Mouse (Mus musculus) adrenal gland, adult (tissue): ENCODE data around the gene Zfp747.
A peak's percentile ranks its signal among the peaks of the same experiment; 100 is the strongest.

Experiments used
- DNase-seq, 2 experiments: peaks; one replicate each; pipeline ENCODE4 v3.0.0; 2022 to 2023; ENCODE audit warnings: low spot score in 1 of 2; ENCODE audit not compliant: inconsistent age in 2 of 2

Gene Zfp747

DNA sequence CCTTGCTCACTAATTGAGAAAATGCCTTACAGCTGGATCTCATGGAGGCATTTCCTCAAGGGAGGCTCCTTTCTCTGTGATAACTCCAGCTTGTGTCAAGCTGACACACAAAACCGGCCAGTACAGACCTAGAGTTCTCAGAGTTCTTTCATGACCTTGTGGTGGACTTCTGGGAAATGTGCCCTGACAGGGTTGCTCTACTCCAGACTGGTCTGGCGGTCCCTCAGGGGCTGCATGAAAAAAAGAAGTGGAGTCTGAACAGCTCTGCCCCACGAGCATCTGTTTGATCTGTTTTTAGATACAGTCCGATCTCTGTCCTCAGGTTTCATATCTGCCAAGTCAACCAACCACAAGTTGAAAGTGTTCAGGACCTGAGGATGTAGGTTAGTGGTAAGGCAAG is 38.2 kb downstream of the Zfp747 start:
- DNase-seq, result peak in 1 of 2 experiments; percentile 40

DNA sequence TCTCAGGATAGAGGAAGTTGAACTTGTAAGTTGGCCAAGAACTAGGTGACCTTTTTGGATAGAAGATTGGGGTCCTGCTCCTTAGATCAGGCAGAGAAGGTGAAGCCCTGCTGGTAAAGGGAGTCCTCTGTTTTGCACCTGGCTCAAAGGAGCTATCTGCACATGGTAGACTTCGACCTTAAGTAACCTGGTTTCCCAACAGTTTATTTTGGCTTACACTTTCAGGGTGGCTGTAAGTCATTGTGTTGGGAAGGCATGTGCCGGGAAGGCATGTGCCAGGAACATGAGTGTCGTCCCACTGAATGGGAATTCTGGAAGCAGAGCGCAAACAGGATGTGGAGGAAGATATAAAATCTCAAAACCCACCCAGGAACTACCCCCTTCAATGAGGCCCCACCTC is 40.2 kb downstream of the Zfp747 start:
- no peak for DNase-seq

GRCm38 (mm10) chr7:127333240-127333639 is 42.6 kb downstream of the Zfp747 start:
- DNase-seq, result no peak

DNA sequence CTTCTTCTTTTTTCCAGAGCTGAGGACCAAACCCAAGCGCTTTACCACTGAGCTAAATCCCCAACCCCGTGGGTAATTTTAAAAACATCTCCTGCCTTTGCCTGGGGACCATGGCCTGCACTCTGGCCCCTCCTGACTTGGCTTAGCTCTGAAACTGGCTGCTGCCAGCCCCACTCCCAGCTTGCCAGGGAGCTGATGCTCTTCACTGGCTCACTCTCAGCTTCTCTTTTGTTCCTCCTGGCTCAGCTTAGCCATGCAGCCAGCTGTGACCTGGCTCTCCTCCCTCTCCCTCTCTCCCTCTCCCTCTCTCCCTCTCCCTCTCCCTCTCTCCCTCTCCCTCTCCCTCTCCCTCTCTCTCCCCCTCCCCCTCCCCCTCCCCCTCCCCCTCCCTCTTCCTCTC is 49.2 kb downstream of the Zfp747 start:
- no peak for DNase-seq

- no peak for DNase-seq
Observed at GRCm38 (mm10) chr7:127325550-127325949, 50.3 kb downstream of the Zfp747 start.

GRCm38 (mm10) chr7:127324944-127325343 is 50.9 kb downstream of the Zfp747 start:
- DNase-seq, result no peak
